Mouse (Mus musculus) left cerebral cortex, adult 2 months (tissue): ENCODE measurements around the gene Srrm3. TPM values are rescaled to one million over a fixed set of nuclear protein-coding genes. Genes with fewer than 3 reads are reported as not detected.

Experiments
- DNase-seq, 2 experiments: peaks; one replicate each; pipeline ENCODE4 v3.0.0; 2021 to 2022; ENCODE audit warnings: low spot score in 2 of 2, mixed read lengths in 1 of 2; ENCODE audit errors: extremely low spot score in 1 of 2
- H3K27ac ChIP-seq: fragments of 200-600 bp; 2 replicates; pipeline ENCODE4 v1.8.1; 2022
- H3K4me3 ChIP-seq: fragments of 200-600 bp; 2 replicates; pipeline ENCODE4 v1.8.1; 2022
- CTCF ChIP-seq: fragments of 200-600 bp; IDR thresholded peaks from 2 replicates; pipeline ENCODE4 v1.8.1; 2022; ENCODE audit warnings: antibody characterized with exemption, mild to moderate bottlenecking, moderate library complexity
- intact Hi-C: fragments of 180-260 bp; cut with DNase I; formaldehyde crosslinking; loops from one replicate; pipeline ENCODE4 v1.15.1; 2025
- long read RNA-seq, 2 experiments: library from polyadenylated mRNA; stranded (forward); transcript quantifications; one replicate each; pipeline ENCODE4 v2.0.0; 2021; ENCODE audit warnings: borderline mapping rate in 2 of 2
- total RNA-seq, 2 experiments: library from RNA; stranded (reverse); gene quantifications; 2 replicates each; pipeline ENCODE4 v1.2.3; 2021

The Srrm3 gene
- 100 to 1,000 TPM in 1 of 2 experiments, 10 to 100 TPM in 1; 97.9 to 109 TPM for total RNA-seq
- long read RNA-seq, experiment 1, partial matches to known transcripts, result 12 of 35 reads
- long read RNA-seq, experiment 1, other reads (novel, unspliced or antisense), result 23 of 35 reads
- long read RNA-seq, experiment 2, partial matches to known transcripts, result 14 of 32 reads
- long read RNA-seq, experiment 2, other reads (novel, unspliced or antisense), result 18 of 32 reads

GRCm38 (mm10) chr5:135806555-135807262 lies at the start of gene Srrm3:
Gene Srrm3 (plus strand): TSS chr5:135806890.
- H3K27ac ChIP-seq, result peak within 1 kb of the TSS; percentile 94
- no peak; the same call in none of the 2 replicates for TF ChIP-seq CTCF
- intact Hi-C loops, result no loop called here
- peak; percentile 89 to 96 for DNase-seq
- H3K4me3 ChIP-seq, result peak within 1 kb of the TSS; percentile 70

GRCm38 (mm10) chr5:135761881-135762280 lies 44.8 kb upstream of the Srrm3 start:
- no peak overlapping the region for H3K4me3 ChIP-seq
- TF ChIP-seq CTCF, result no peak
- intact Hi-C loops, result loop anchor here (2.0 to 5.0 kb wide), 4 partner anchors 131 to 360 kb away; no protein-coding TSS in a partner anchor
- no peak for DNase-seq
- H3K27ac ChIP-seq, result no peak overlapping the region

GRCm38 (mm10) chr5:135763526-135763925 lies 43.2 kb upstream of the Srrm3 start:
- intact Hi-C loops, result loop anchor here (2.0 to 5.0 kb wide), 4 partner anchors 133 to 361 kb away; no protein-coding TSS in a partner anchor
- Histone ChIP-seq H3K27ac (no peak overlapping the region), H3K4me3 (no peak overlapping the region)
- peak; percentile 89 for TF ChIP-seq CTCF
- peak; percentile 56 to 68 for DNase-seq

- H3K27ac ChIP-seq, result no peak overlapping the region
- no peak overlapping the region for H3K4me3 ChIP-seq
- DNase-seq, result no peak
- intact Hi-C loops, result loop anchor here (5.0 kb wide), 2 partner anchors 213 to 363 kb away; no protein-coding TSS in a partner anchor
- TF ChIP-seq CTCF, result no peak
Observed at GRCm38 (mm10) chr5:135764971-135765370, 41.7 kb upstream of the Srrm3 start.

GRCm38 (mm10) chr5:135772519-135772918 lies 34.2 kb upstream of the Srrm3 start:
- H3K4me3 ChIP-seq, result no peak overlapping the region
- no peak for TF ChIP-seq CTCF
- intact Hi-C loops, result no loop called here
- no peak overlapping the region for H3K27ac ChIP-seq
- no peak for DNase-seq

GRCm38 (mm10) chr5:135776546-135776945 lies 30.1 kb upstream of the Srrm3 start:
- intact Hi-C loops, result no loop called here
- Histone ChIP-seq H3K27ac (no peak overlapping the region), H3K4me3 (no peak overlapping the region)
- TF ChIP-seq CTCF, result no peak
- DNase-seq, result no peak

GRCm38 (mm10) chr5:135777796-135778470 lies 28.8 kb upstream of the Srrm3 start, which contains the start of gene Styxl1:
Gene Styxl1 (minus strand): TSS chr5:135778385.
- TF ChIP-seq CTCF, result no peak
- Histone ChIP-seq H3K27ac (peak within 1 kb of the TSS; percentile 97), H3K4me3 (peak within 1 kb of the TSS; percentile 82)
- DNase-seq, result no peak
- intact Hi-C loops, result no loop called here

- intact Hi-C loops, result no loop called here
- Histone ChIP-seq H3K4me3 (peak within 1 kb of the TSS; percentile 82), H3K27ac (peak within 1 kb of the TSS; percentile 97)
- no peak for TF ChIP-seq CTCF
- DNase-seq, result peak; percentile 98 to 99
Observed at GRCm38 (mm10) chr5:135778471-135779445, 27.9 kb upstream of the Srrm3 start, which contains the start of gene Mdh2. Gene Mdh2 (plus strand): TSS chr5:135778480.

GRCm38 (mm10) chr5:135780331-135780730 lies 26.4 kb upstream of the Srrm3 start:
- intact Hi-C loops, result no loop called here
- H3K4me3 ChIP-seq, result peak overlapping the region; percentile 14
- no peak for DNase-seq
- no peak for TF ChIP-seq CTCF
- no peak overlapping the region for H3K27ac ChIP-seq

- no peak overlapping the region for H3K27ac ChIP-seq
- intact Hi-C loops, result no loop called here
- DNase-seq, result no peak
- TF ChIP-seq CTCF, result no peak
- no peak overlapping the region for H3K4me3 ChIP-seq
Observed at GRCm38 (mm10) chr5:135782901-135783300, 23.8 kb upstream of the Srrm3 start.
